Mouse (Mus musculus) liver, embryonic 14.5 days (tissue): Measurements from ENCODE around the gene Tmem143. TPM values are rescaled to one million over a fixed set of nuclear protein-coding genes. Genes with fewer than 3 reads are reported as not detected.

Experiments used
- ATAC-seq: fragments of 200-750 bp; cut with Nextera tagmentation; 2 replicates; pipeline ENCODE4 v1.8.0; 2017; ENCODE audit warnings: moderate number of reproducible peaks, mild to moderate bottlenecking, moderate library complexity; ENCODE audit not compliant: insufficient read depth
- DNase-seq, 3 experiments: peaks; one replicate each; pipeline ENCODE4 v3.0.0-alpha.2; 2012 to 2013; ENCODE audit warnings: low read depth in 3 of 3, low spot score in 3 of 3
- H3K27ac ChIP-seq: fragments of 300-500 bp; sonication (generic); 2 replicates; pipeline ENCODE4 v1.5.1; 2014; ENCODE audit warnings: moderate library complexity, mild to moderate bottlenecking, control low read depth, inconsistent platforms
- H3K27me3 ChIP-seq: fragments of 300-500 bp; sonication (generic); 2 replicates; pipeline ENCODE4 v1.6.1; 2014; ENCODE audit warnings: mild to moderate bottlenecking, low read length, moderate library complexity; ENCODE audit not compliant: control insufficient read depth, insufficient read depth
- H3K36me3 ChIP-seq: fragments of 300-500 bp; sonication (generic); replicated peaks from 2 replicates; pipeline ENCODE4 v1.6.1; 2014; ENCODE audit warnings: low read depth; ENCODE audit not compliant: control insufficient read depth, insufficient read depth
- H3K4me1 ChIP-seq, 2 experiments: fragments of 200-500 bp in 1 of 2; fragments of 300-500 bp in 1 of 2; sonication (generic) in 1 of 2; replicated peaks; 2 replicates each; pipeline ENCODE4 v1.6.1; 2012 to 2014; ENCODE audit warnings: antibody characterized with exemption in 1 of 2, inconsistent platforms in 1 of 2, low read length in 1 of 2; ENCODE audit not compliant: control insufficient read depth in 2 of 2, insufficient read depth in 2 of 2
- H3K4me2 ChIP-seq: fragments of 300-500 bp; sonication (generic); 2 replicates; pipeline ENCODE4 v1.6.1; 2014; ENCODE audit warnings: low read depth, mild to moderate bottlenecking, control low read depth, moderate library complexity
- H3K4me3 ChIP-seq, 2 experiments: fragments of 200-500 bp in 1 of 2; fragments of 300-500 bp in 1 of 2; sonication (generic) in 1 of 2; 2 replicates each; pipeline ENCODE4 v1.5.1; 2012 to 2014; ENCODE audit warnings: low read depth in 2 of 2, low read length in 2 of 2, mild to moderate bottlenecking in 2 of 2, control low read depth in 1 of 2, inconsistent platforms in 1 of 2, moderate library complexity in 1 of 2; ENCODE audit not compliant: insufficient read depth in 1 of 2
- H3K9ac ChIP-seq: fragments of 300-500 bp; sonication (generic); replicated peaks from 2 replicates; pipeline ENCODE4 v1.6.1; 2014; ENCODE audit warnings: mild to moderate bottlenecking, control low read depth, moderate library complexity
- H3K9me3 ChIP-seq: fragments of 300-500 bp; sonication (generic); 2 replicates; pipeline ENCODE4 v1.6.1; 2016; ENCODE audit warnings: low read length, mixed read lengths; ENCODE audit not compliant: control insufficient read depth
- CTCF ChIP-seq: IDR thresholded peaks from 2 replicates; pipeline ENCODE4 v1.5.1; 2016; ENCODE audit warnings: antibody characterized with exemption, low read depth, control low read depth
- EP300 ChIP-seq: IDR thresholded peaks from 2 replicates; pipeline ENCODE4 v1.6.1; 2016; ENCODE audit warnings: antibody characterized with exemption, low read depth
- WGBS: fragments of 180-500 bp; shearing (Covaris S2); extraction: QIAGEN DNeasy Blood & Tissue Kit; methylation state at CpG from one replicate; pipeline ENCODE4 v1.1.7; 2014; ENCODE audit not compliant: insufficient replicate concordance; 5-methylcytosine and 5-hydroxymethylcytosine counted together
- polyA plus RNA-seq, 2 experiments: library from polyadenylated mRNA; depleted of rRNA in 1 of 2; stranded (reverse) in 1 of 2; unstranded in 1 of 2; fragments of >200 nt; fragmentation: Nextera tagmentation in 1 of 2; extraction: Ambion mirVana in 1 of 2; gene quantifications; 2 replicates each; pipeline versions ENCODE4 v1.2.1 to v1.2.3; 2012 to 2014

The Tmem143 gene
- polyA plus RNA-seq, 2 experiments: 2.4 to 8.6 TPM

DNA sequence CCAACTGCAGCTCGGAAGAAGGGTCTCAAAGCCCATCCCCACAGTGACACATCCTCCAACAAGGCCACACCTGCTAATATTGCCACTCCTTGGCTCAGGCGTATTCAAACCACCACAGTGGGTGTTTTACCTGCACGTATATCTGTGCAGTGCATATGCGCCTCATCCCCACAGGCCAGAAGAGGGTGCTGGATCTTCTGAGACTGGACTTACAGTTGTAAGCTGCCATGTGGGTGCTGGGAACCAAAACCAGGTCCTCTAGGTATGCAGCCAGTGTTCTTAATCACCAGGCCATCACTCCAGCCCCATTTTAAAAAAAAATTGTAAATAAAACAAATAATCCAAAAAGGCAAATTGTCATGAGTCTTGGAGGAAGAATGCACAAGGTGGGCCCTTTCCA lies 16.2 kb upstream of the Tmem143 start:
- TF ChIP-seq CTCF (no peak), EP300 (no peak)
- no peak overlapping the region for H3K4me3 ChIP-seq
- DNase-seq: no peak
- H3K4me1 ChIP-seq: no peaks in the 10 kb centered on the region
- 77% methylated on average over 4 of the region's 4 CpGs for WGBS
- no peak overlapping the region for H3K9ac ChIP-seq
- no peak overlapping the region for H3K4me2 ChIP-seq
- H3K27ac ChIP-seq: no peak overlapping the region
- ATAC-seq: no peak
- H3K36me3 ChIP-seq: peaks cover 64% of the 10 kb centered on the region
- H3K27me3 ChIP-seq: no peaks in the 10 kb centered on the region
- H3K9me3 ChIP-seq: no peaks in the 10 kb centered on the region

DNA sequence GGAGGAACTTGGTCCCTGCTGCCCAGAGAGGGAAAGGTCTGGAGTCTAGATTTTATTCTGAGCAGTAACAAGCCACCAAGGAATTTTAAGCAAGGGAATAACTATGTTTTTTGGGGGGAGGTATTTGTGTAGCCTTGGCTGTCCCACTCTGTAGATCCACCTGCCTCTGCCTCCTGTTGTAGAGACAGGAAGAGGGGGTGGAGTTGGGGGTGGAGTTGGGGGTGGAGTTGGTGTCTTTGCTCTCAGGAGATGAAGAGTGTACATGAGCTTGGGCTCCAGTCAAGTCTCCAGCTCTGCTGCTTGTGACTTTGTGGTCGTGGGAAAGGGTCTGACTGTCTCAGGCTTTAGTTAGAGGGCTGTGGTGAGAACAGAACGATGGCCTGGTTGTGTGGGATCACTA lies 15.7 kb upstream of the Tmem143 start:
- TF ChIP-seq CTCF: no peak
- TF ChIP-seq EP300: no peak
- no peaks in the 10 kb centered on the region for H3K9me3 ChIP-seq
- 70% methylated on average over 2 of the region's 2 CpGs for WGBS
- H3K4me1 ChIP-seq: no peaks in the 10 kb centered on the region
- H3K27me3 ChIP-seq: no peaks in the 10 kb centered on the region
- no peak overlapping the region for H3K4me3 ChIP-seq
- no peak for ATAC-seq
- H3K36me3 ChIP-seq: peaks cover 61% of the 10 kb centered on the region
- H3K4me2 ChIP-seq: no peak overlapping the region
- H3K9ac ChIP-seq: no peak overlapping the region
- no peak overlapping the region for H3K27ac ChIP-seq
- DNase-seq: no peak

DNA sequence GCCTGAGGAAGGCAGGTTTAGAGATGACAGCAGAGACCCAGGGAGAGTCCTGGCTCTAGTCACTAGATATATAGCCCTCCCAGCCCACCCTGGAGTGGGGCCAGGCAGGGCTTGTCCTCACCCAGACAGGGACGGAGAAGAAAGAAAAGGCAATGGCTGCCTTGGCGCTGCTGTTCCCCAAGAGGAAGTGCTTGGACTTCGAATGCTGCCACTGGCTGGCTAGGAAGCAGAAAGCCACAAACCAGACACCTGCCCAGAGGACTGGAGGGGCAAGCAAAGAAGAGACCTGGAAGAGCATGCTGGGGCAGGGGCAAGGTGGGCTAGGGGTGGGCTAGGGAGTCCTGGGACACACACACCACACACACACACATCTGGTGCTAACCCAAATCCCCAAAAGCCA lies 9.5 kb upstream of the Tmem143 start:
- ATAC-seq: no peak
- 20% methylated on average over 3 of the region's 3 CpGs for WGBS
- H3K4me2 ChIP-seq: no peak overlapping the region
- H3K4me3 ChIP-seq: no peak overlapping the region
- H3K9me3 ChIP-seq: no peaks in the 10 kb centered on the region
- DNase-seq: no peak
- H3K9ac ChIP-seq: no peak overlapping the region
- H3K36me3 ChIP-seq: peaks cover 21% of the 10 kb centered on the region
- no peaks in the 10 kb centered on the region for H3K27me3 ChIP-seq
- H3K27ac ChIP-seq: no peak overlapping the region
- no peak for TF ChIP-seq CTCF
- H3K4me1 ChIP-seq: no peaks in the 10 kb centered on the region

DNA sequence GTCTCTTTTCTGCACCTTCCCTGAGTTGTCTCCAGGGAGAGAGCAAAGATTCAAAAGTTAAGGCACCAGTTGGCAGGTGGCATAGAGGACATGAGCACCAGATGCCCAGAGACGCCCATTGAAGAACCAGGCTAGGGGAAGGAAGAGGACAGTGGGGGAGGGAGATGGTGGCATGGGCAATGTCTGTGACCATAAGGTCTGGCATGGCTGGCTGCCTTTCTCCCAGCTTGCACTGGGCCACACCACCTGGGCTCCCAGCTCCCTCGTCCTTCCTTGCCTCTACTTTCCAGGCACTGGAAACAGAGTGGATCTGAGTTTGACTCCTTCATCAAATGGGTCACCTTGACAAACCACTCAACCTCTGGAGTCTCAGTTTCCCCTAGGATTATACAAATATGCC lies 4.1 kb upstream of the Tmem143 start:
- Histone ChIP-seq H3K9me3 (no peaks in the 10 kb centered on the region), H3K4me3 (no peak overlapping the region), H3K4me1 (peaks cover 8 to 11% of the 10 kb centered on the region in 2 experiments), H3K36me3 (no peaks in the 10 kb centered on the region), H3K4me2 (no peak overlapping the region), H3K27me3 (no peaks in the 10 kb centered on the region), H3K27ac (no peak overlapping the region), H3K9ac (no peak overlapping the region)
- no peak for ATAC-seq
- TF ChIP-seq EP300: no peak
- no peak for TF ChIP-seq CTCF
- no peak for DNase-seq
- 62% methylated on average over 2 of the region's 2 CpGs for WGBS

DNA sequence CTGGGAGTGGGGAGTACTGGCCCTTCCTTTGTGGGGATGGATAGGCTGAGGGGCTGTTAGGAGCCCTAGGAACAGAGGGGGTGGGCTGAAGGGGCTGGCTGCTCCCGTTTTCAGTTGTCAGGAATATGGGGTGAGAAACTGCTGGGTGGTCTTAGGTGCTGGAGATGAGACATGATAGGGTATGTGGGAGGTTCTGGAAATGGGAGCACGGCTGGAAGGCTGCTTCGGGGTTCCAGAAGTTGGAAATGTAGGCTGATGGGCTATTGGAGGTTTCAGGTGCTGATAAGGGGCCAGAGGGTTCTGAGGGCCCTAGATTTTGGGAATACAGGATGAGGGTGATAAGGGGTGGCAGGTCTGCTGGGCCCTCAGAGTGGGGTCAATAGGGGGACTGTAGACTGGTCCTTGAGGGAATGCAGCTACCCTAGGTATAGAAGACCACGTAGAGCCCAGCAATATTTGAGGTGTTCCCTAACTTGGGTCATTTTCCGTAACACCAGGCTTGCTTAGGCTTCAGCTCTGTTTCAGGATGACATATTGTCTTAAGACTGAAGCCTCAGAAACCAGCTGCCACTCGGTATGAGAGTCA lies 717 bp upstream of the Tmem143 start:
- Histone ChIP-seq H3K4me1 (peaks cover 11 to 14% of the 10 kb centered on the region in 2 experiments), H3K9ac (peak overlapping the region; percentile 42), H3K27ac (peak overlapping the region; percentile 67), H3K4me2 (peak overlapping the region; percentile 94), H3K36me3 (no peaks in the 10 kb centered on the region), H3K4me3 (peak overlapping the region; percentile 33 to 54; a peak in 3 of 4 replicates), H3K27me3 (no peaks in the 10 kb centered on the region), H3K9me3 (no peaks in the 10 kb centered on the region)
- 62% methylated on average over 6 of the region's 6 CpGs for WGBS
- TF ChIP-seq EP300 (no peak), CTCF (no peak)
- ATAC-seq (0 out of 2 replicates have a peak, but pooled peaks have one; percentile 0), DNase-seq (no peak)
